In genomic region chr19:45242348-45243263, GRCm38 (mm10) we compare ENCODE assay signal across 15 mouse cellular contexts. TPM values are rescaled to one million over a fixed set of nuclear protein-coding genes. Genes with fewer than 3 reads are reported as not detected.
DNase-seq lines count a peak whose midpoint lies in the region; ATAC-seq lines count a peak whose summit lies in the region.
"Had no signal": no experiment of that assay in that cellular context is flagged by ENCODE, and none has a peak within 500 bp of the region (broad histone marks: within the 10 kb centered on the region; RNA-seq: fewer than 3 reads in every experiment).

No protein-coding gene starts in this region.

- WGBS in midbrain, embryonic 10.5 days, result under 1% methylated on average over 23 of the region's 23 CpGs
- under 1% methylated on average over 23 of the region's 23 CpGs for WGBS in midbrain, embryonic 16.5 days
- WGBS in heart, embryonic 16.5 days, result 4% methylated on average over 23 of the region's 23 CpGs
- WGBS in neural tube, embryonic 13.5 days, result 2% methylated on average over 23 of the region's 23 CpGs

- no peaks in the 10 kb centered on the region for H3K36me3 ChIP-seq in midbrain, embryonic 10.5 days
- no peaks in the 10 kb centered on the region for H3K36me3 ChIP-seq in midbrain, embryonic 16.5 days (ENCODE audit: control insufficient read depth, insufficient read depth, low read length)
- H3K36me3 ChIP-seq in heart, embryonic 16.5 days (ENCODE audit: control insufficient read depth, insufficient read depth), result no peaks in the 10 kb centered on the region
- 0 out of 2 replicates have a peak, but pooled peaks cover 3% of the 10 kb centered on the region for H3K36me3 ChIP-seq in neural tube, embryonic 13.5 days
- H3K36me3 ChIP-seq: forebrain, embryonic 12.5 days had no signal

- no peaks in the 10 kb centered on the region for H3K9me3 ChIP-seq in midbrain, embryonic 10.5 days (replicated peaks)
- no peaks in the 10 kb centered on the region for H3K9me3 ChIP-seq in midbrain, embryonic 16.5 days (replicated peaks; ENCODE audit: control insufficient read depth, low read length, poor library complexity, severe bottlenecking)
- H3K9me3 ChIP-seq in heart, embryonic 16.5 days (replicated peaks; ENCODE audit: control insufficient read depth, low read length), result no peaks in the 10 kb centered on the region
- no peaks in the 10 kb centered on the region for H3K9me3 ChIP-seq in neural tube, embryonic 13.5 days
- H3K9me3 ChIP-seq: forebrain, embryonic 12.5 days had no signal

- H3K4me2 ChIP-seq in midbrain, embryonic 16.5 days (ENCODE audit: low read length), result no peak overlapping the region
- H3K4me2 ChIP-seq in heart, embryonic 16.5 days (ENCODE audit: low read depth, low read length), result peak overlapping the region; percentile 4; the same call in 1 of the 2 replicates
- H3K4me2 ChIP-seq in neural tube, embryonic 13.5 days, result peak overlapping the region; percentile 45
- H3K4me2 ChIP-seq: forebrain, embryonic 12.5 days had no signal

- no peak overlapping the region for H3K27ac ChIP-seq in midbrain, embryonic 10.5 days (replicated peaks)
- no peak overlapping the region for H3K27ac ChIP-seq in midbrain, embryonic 16.5 days (ENCODE audit: low read length)
- H3K27ac ChIP-seq in heart, embryonic 16.5 days (ENCODE audit: low read length), result no peak overlapping the region
- no peak overlapping the region; the same call in 1 of the 2 replicates for H3K27ac ChIP-seq in neural tube, embryonic 13.5 days (replicated peaks)
- H3K27ac ChIP-seq: forebrain, embryonic 12.5 days; left cerebral cortex, adult 2 months had no signal

- DNase-seq in heart, adult 18-20 months, result peak; percentile 37 to 39
- no peak for DNase-seq in heart, postnatal 36 days
- DNase-seq in midbrain, embryonic 10.5 days (ENCODE audit: low spot score), result peak; percentile 56
- no peak for DNase-seq in adrenal gland, postnatal 25 days
- no peak for DNase-seq in liver
- DNase-seq: cerebellum, adult 11 months; thymus, postnatal 4 days had no signal

- H3K4me1 ChIP-seq in midbrain, embryonic 10.5 days, result peaks cover 6% of the 10 kb centered on the region
- H3K4me1 ChIP-seq in midbrain, embryonic 16.5 days (ENCODE audit: control insufficient read depth, insufficient read depth, low read length), result no peaks in the 10 kb centered on the region
- peaks cover 7% of the 10 kb centered on the region; the same call in 1 of the 2 replicates for H3K4me1 ChIP-seq in heart, embryonic 16.5 days (ENCODE audit: control insufficient read depth, insufficient read depth, low read length)
- H3K4me1 ChIP-seq in neural tube, embryonic 13.5 days (replicated peaks), result peaks cover 62% of the 10 kb centered on the region

- no peak overlapping the region for H3K9ac ChIP-seq in midbrain, embryonic 16.5 days (ENCODE audit: low read depth, low read length)
- H3K9ac ChIP-seq in heart, embryonic 16.5 days (ENCODE audit: low read length), result no peak overlapping the region
- H3K9ac ChIP-seq in neural tube, embryonic 13.5 days, result peak overlapping the region; percentile 49
- H3K9ac ChIP-seq: forebrain, embryonic 12.5 days had no signal

- H3K4me3 ChIP-seq in midbrain, embryonic 10.5 days, result 0 out of 2 replicates have a peak overlapping the region, but pooled peaks have one; percentile 11
- H3K4me3 ChIP-seq in midbrain, embryonic 16.5 days (ENCODE audit: low read depth, low read length), result no peak overlapping the region
- peak overlapping the region; percentile 5; the same call in 1 of the 2 replicates for H3K4me3 ChIP-seq in heart, embryonic 16.5 days (ENCODE audit: low read length)
- H3K4me3 ChIP-seq in neural tube, embryonic 13.5 days, result peak overlapping the region; percentile 10
- H3K4me3 ChIP-seq: forebrain, embryonic 12.5 days; left cerebral cortex, adult 2 months had no signal

- no peak for ATAC-seq in midbrain, embryonic 16.5 days
- ATAC-seq in heart, embryonic 16.5 days (replicated peaks; ENCODE audit: extremely low read depth, insufficient read depth, low FRiP score), result no peak
- no peak for ATAC-seq in neural tube, embryonic 13.5 days (ENCODE audit: low read depth)
- ATAC-seq: CD4-positive, CD25-positive, alpha-beta regulatory T cell, adult 4 months had no signal

- intact Hi-C loops in heart, postnatal 36 days (cut with DNase I), result loop anchor here (2.0 kb wide), 1 partner anchor 14 kb away; no protein-coding TSS in a partner anchor

- peaks cover 100% of the 10 kb centered on the region for H3K27me3 ChIP-seq in midbrain, embryonic 10.5 days (ENCODE audit: low read depth, poor library complexity, severe bottlenecking)
- peaks cover 65% of the 10 kb centered on the region for H3K27me3 ChIP-seq in midbrain, embryonic 16.5 days (ENCODE audit: control insufficient read depth, insufficient read depth, low read depth, low read length)
- H3K27me3 ChIP-seq in heart, embryonic 16.5 days (ENCODE audit: control insufficient read depth, insufficient read depth, low read length), result peaks cover 83% of the 10 kb centered on the region
- peaks cover 97% of the 10 kb centered on the region for H3K27me3 ChIP-seq in neural tube, embryonic 13.5 days

RNA-seq across cellular contexts. Expression of gene Lbx1, which starts 7.0 kb away (rescaled TPM):
- total RNA-seq in heart, adult 18-20 months (2021), result under 1 TPM in 1 of 2 experiments, not detected in 1; 0.18 TPM
- total RNA-seq in heart, postnatal 36 days (2021), result under 1 TPM in 1 of 2 experiments, not detected in 1; 0.11 TPM
- polyA plus RNA-seq in midbrain, embryonic 10.5 days (2016; fragmentation: Nextera tagmentation; extraction: Ambion mirVana), result 0.05 TPM in 1 of 2 replicates, not detected in the other
- polyA plus RNA-seq in midbrain, embryonic 16.5 days (2015; fragmentation: Nextera tagmentation; extraction: Ambion mirVana), result 0.07 and 0.08 TPM in 2 replicates
- polyA plus RNA-seq in heart, embryonic 16.5 days (2015; fragmentation: Nextera tagmentation; extraction: Ambion mirVana), result not detected in 2 replicates
- 16.0 and 16.9 TPM in 2 replicates for polyA plus RNA-seq in neural tube, embryonic 13.5 days (2015; fragmentation: Nextera tagmentation; extraction: Ambion mirVana)
- total RNA-seq in adrenal gland, postnatal 25 days (2021), result not detected in 2 replicates
- total RNA-seq: heart, postnatal 10 days; left cerebral cortex, adult 2 months had no signal
- polyA plus RNA-seq: CD4-positive, CD25-positive, alpha-beta regulatory T cell, adult 4 months; forebrain, embryonic 12.5 days; lung, embryonic 16.5 days had no signal

Comparison
In these comparisons a context has a peak if more than half of its experiments do, and no peak if none do; other contexts are left out.
1. DNase-seq: peak in heart, adult 18-20 months (2 of 2) and midbrain, embryonic 10.5 days (single experiment); none in heart, postnatal 36 days (0 of 2), adrenal gland, postnatal 25 days (single experiment) and liver (single experiment).
2. RNA of gene Lbx1, which starts 7.0 kb away (polyA plus RNA-seq): 16.0 to 16.9 TPM in neural tube, embryonic 13.5 days; 0.07 to 0.08 TPM in midbrain, embryonic 16.5 days, 0.05 TPM in midbrain, embryonic 10.5 days and not detected in heart, embryonic 16.5 days; every median in the first group is over 10 times any median in the second.